Mouse (Mus musculus) liver, adult 2 months (tissue): Measurements from ENCODE around the gene Prr12. TPM values are rescaled to one million over a fixed set of nuclear protein-coding genes. Genes with fewer than 3 reads are reported as not detected.

Experiments
- DNase-seq: peaks from one replicate; pipeline ENCODE4 v3.0.0-alpha.2; 2011; ENCODE audit warnings: low read depth, low spot score; ENCODE audit errors: extremely low read depth
- H3K27ac ChIP-seq: fragments of 200-500 bp; replicated peaks from 2 replicates; pipeline ENCODE4 v1.5.1; 2012; ENCODE audit warnings: low read depth, mild to moderate bottlenecking, control low read depth, inconsistent platforms, low read length; ENCODE audit not compliant: insufficient read depth
- H3K27me3 ChIP-seq: fragments of 200-500 bp; 2 replicates; pipeline ENCODE4 v1.6.1; 2012; ENCODE audit warnings: mild to moderate bottlenecking, moderate library complexity, low read length, inconsistent platforms; ENCODE audit not compliant: control insufficient read depth, insufficient read depth
- H3K36me3 ChIP-seq: fragments of 200-500 bp; 2 replicates; pipeline ENCODE4 v1.6.1; 2012; ENCODE audit warnings: low read length, inconsistent platforms; ENCODE audit not compliant: control insufficient read depth, insufficient read depth
- H3K4me1 ChIP-seq: fragments of 200-500 bp; 2 replicates; pipeline ENCODE4 v1.6.1; 2011; ENCODE audit warnings: low read length; ENCODE audit not compliant: control insufficient read depth, insufficient read depth
- H3K4me3 ChIP-seq: fragments of 200-500 bp; 2 replicates; pipeline ENCODE4 v1.5.1; 2011; ENCODE audit warnings: low read depth, mild to moderate bottlenecking, control low read depth, low read length, moderate library complexity; ENCODE audit not compliant: insufficient read depth
- H3K79me2 ChIP-seq: fragments of 200-500 bp; 2 replicates; pipeline ENCODE4 v1.6.1; 2012; ENCODE audit warnings: inconsistent platforms, mild to moderate bottlenecking, low read length, moderate library complexity; ENCODE audit not compliant: control insufficient read depth, insufficient read depth
- H3K9ac ChIP-seq: fragments of 200-500 bp; 2 replicates; pipeline ENCODE4 v1.6.1; 2012; ENCODE audit warnings: low read depth, mild to moderate bottlenecking, control low read depth, inconsistent platforms, low read length
- CTCF ChIP-seq: fragments of 200-500 bp; IDR thresholded peaks from 2 replicates; pipeline ENCODE4 v1.5.1; 2011; ENCODE audit warnings: low read depth, low read length, control low read depth
- POLR2A ChIP-seq: fragments of 200-500 bp; IDR thresholded peaks from 2 replicates; pipeline ENCODE4 v1.6.1; 2011; ENCODE audit warnings: low read length, control low read depth; ENCODE audit not compliant: insufficient read depth; ENCODE audit errors: extremely low read depth
- WGBS: fragments of 180-500 bp; shearing (Covaris S2); methylation state at CpG from one replicate; pipeline ENCODE4 v1.1.7; 2018; 5-methylcytosine and 5-hydroxymethylcytosine counted together
- polyA plus RNA-seq: library from polyadenylated mRNA; depleted of rRNA; stranded (reverse); fragments of >200 nt; gene quantifications from 2 replicates; pipeline ENCODE4 v1.2.3, GENCODE M21; 2012
- total RNA-seq: library from RNA; depleted of rRNA; stranded (reverse); fragments of >200 nt; gene quantifications from 2 replicates; pipeline ENCODE4 v1.2.3, GENCODE M21; 2014

Gene Prr12
- total and polyA plus RNA-seq, 2 experiments = 1.2 to 3.7 TPM

DNA sequence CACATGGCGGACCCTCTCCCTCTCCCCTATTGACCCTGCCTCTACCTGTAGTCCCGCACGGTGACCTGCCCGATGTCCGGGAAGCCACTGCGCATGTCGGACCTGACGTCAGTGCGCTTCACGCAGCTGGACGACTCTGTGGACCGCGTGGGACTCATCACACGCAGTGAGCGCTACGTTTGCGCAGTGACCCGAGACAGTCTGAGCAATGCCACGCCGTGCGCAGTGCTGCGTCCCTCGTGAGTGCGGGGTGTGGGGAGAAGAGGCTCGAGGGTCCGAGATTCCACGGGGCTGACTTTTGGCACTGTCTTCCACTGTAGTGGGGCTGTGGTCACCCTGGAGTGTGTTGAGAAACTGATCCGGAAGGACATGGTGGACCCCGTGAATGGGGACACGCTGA is 23.8 kb upstream of the Prr12 start:
- peaks cover 10% of the 10 kb centered on the region; the same call in 1 of the 2 replicates for H3K79me2 ChIP-seq
- H3K36me3 ChIP-seq = no peaks in the 10 kb centered on the region
- no peaks in the 10 kb centered on the region for H3K27me3 ChIP-seq
- no peak overlapping the region; the same call in 1 of the 2 replicates for H3K4me3 ChIP-seq
- no peak overlapping the region for H3K9ac ChIP-seq
- TF ChIP-seq CTCF = no peak
- TF ChIP-seq POLR2A = no peak
- H3K27ac ChIP-seq = no peak overlapping the region
- H3K4me1 ChIP-seq = peaks cover 16% of the 10 kb centered on the region
- 94% methylated on average over 30 of the region's 30 CpGs for WGBS
- DNase-seq = no peak

DNA sequence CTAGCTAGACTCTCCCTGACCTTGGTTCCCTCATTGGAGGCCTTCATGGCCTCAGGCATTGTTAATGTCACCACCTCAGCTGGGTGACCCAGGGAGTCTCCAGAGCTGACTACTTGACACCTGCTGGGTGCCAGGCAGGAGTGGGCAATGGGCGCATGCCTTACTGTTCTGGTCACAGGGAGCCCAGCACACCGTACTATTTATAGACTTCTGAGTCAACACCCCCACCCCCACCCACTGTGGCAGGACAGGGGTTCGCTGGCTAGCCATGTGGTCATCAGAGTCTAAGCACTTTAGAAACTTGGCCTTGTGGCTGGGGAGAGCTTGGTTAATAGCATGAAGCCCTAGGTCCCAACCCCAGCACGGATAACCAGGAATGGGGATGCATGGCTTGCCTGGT is 22.7 kb upstream of the Prr12 start:
- H3K79me2 ChIP-seq = peaks cover 13% of the 10 kb centered on the region; the same call in 1 of the 2 replicates
- no peaks in the 10 kb centered on the region for H3K27me3 ChIP-seq
- no peak overlapping the region for H3K4me3 ChIP-seq
- H3K36me3 ChIP-seq = no peaks in the 10 kb centered on the region
- TF ChIP-seq POLR2A (no peak), CTCF (no peak)
- no peak for DNase-seq
- WGBS = 32% methylated on average over 4 of the region's 4 CpGs
- peaks cover 16% of the 10 kb centered on the region for H3K4me1 ChIP-seq
- H3K27ac ChIP-seq = no peak overlapping the region
- H3K9ac ChIP-seq = no peak overlapping the region

- Histone ChIP-seq H3K79me2 (peaks cover 23% of the 10 kb centered on the region; the same call in 1 of the 2 replicates), H3K9ac (no peak overlapping the region), H3K27me3 (no peaks in the 10 kb centered on the region), H3K4me3 (no peak overlapping the region), H3K4me1 (peaks cover 16% of the 10 kb centered on the region), H3K27ac (no peak overlapping the region), H3K36me3 (no peaks in the 10 kb centered on the region)
- TF ChIP-seq CTCF (no peak), POLR2A (no peak)
- DNase-seq = no peak
- WGBS = 89% methylated on average over 12 of the region's 12 CpGs
Observed at GRCm38 (mm10) chr7:45073949-45074348, 21.3 kb upstream of the Prr12 start.

- Histone ChIP-seq H3K4me3 (no peak overlapping the region), H3K4me1 (peaks cover 16% of the 10 kb centered on the region), H3K79me2 (peaks cover 28% of the 10 kb centered on the region; the same call in 1 of the 2 replicates), H3K36me3 (no peaks in the 10 kb centered on the region), H3K27me3 (no peaks in the 10 kb centered on the region), H3K27ac (peak overlapping the region; percentile 47; the same call in 1 of the 2 replicates), H3K9ac (no peak overlapping the region)
- DNase-seq = no peak
- TF ChIP-seq POLR2A = no peak
- no peak for TF ChIP-seq CTCF
- 69% methylated on average over 7 of the region's 7 CpGs for WGBS
Observed at GRCm38 (mm10) chr7:45073171-45073707, 20.6 kb upstream of the Prr12 start.

DNA sequence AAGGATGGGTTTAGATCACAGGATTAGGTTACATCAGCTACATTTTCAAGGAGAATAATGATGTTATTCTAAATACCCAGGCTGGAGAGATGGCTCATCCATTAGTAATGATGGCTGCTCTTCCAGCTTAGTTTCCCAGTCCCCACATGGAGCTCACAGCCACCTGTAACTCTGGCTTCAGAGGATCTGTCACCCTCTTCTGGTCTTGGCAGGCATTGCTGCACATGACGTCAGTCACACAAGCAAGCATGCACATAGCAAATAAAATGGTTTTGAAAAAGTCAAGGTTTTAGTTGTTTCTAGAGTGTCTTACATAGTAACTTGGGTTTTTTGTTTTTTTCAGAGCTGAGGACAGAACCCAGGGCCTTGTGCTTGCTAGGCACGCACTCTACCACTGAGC is 19.5 kb upstream of the Prr12 start:
- no peaks in the 10 kb centered on the region for H3K27me3 ChIP-seq
- whole genome bisulfite sequencing = 22% methylated on average over 2 of the region's 2 CpGs
- H3K4me1 ChIP-seq = peaks cover 16% of the 10 kb centered on the region
- peaks cover 29% of the 10 kb centered on the region; the same call in 1 of the 2 replicates for H3K79me2 ChIP-seq
- H3K4me3 ChIP-seq = no peak overlapping the region
- H3K9ac ChIP-seq = no peak overlapping the region
- no peak for DNase-seq
- TF ChIP-seq CTCF (peak; percentile 63), POLR2A (no peak)
- H3K27ac ChIP-seq = peak overlapping the region; percentile 55
- no peaks in the 10 kb centered on the region for H3K36me3 ChIP-seq

DNA sequence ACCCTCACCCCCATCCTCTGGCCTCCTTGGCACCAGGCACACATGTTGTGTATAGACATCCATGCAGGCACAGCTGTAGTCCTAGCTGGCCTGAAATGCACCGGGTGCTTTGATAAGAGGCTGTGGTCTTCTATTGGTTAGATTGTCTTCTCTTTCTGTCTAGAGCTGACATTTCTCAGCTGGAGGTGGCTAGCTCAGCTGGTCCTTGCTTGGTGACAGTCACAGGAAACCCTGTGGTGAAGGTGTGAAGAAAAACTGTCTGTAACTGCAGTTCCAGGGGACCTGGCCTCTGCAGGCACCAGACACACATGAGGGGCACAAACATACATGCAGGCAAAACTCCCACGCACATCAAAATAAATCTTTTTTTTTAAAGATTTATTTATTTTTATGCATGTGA is 17.0 kb upstream of the Prr12 start:
- WGBS = 90% methylated on average over 2 of the region's 2 CpGs
- Histone ChIP-seq H3K36me3 (no peaks in the 10 kb centered on the region), H3K4me3 (no peak overlapping the region), H3K79me2 (peaks cover 31% of the 10 kb centered on the region; the same call in 1 of the 2 replicates), H3K27ac (no peak overlapping the region), H3K27me3 (no peaks in the 10 kb centered on the region), H3K9ac (no peak overlapping the region), H3K4me1 (peaks cover 9% of the 10 kb centered on the region)
- TF ChIP-seq POLR2A (no peak), CTCF (no peak)
- DNase-seq = no peak
